Mouse (Mus musculus) hindbrain, embryonic 11.5 days (tissue): ENCODE results near the gene Clcnkb. TPM values are rescaled to one million over a fixed set of nuclear protein-coding genes. Genes with fewer than 3 reads are reported as not detected.

Source experiments
- ATAC-seq: fragments of 200-750 bp; cut with Nextera tagmentation; 2 replicates; pipeline ENCODE4 v1.8.0; 2017; ENCODE audit warnings: mild to moderate bottlenecking, moderate TSS enrichment, moderate library complexity; ENCODE audit not compliant: low FRiP score
- DNase-seq: peaks from one replicate; pipeline ENCODE4 v3.0.0-alpha.2; 2015; ENCODE audit warnings: low spot score
- H3K27ac ChIP-seq: fragments of 300-500 bp; sonication (generic); 2 replicates; pipeline ENCODE4 v1.5.1; 2014; ENCODE audit warnings: mild to moderate bottlenecking, low read depth, low read length
- H3K27me3 ChIP-seq: fragments of 300-500 bp; sonication (generic); 2 replicates; pipeline ENCODE4 v1.6.1; 2014; ENCODE audit warnings: mild to moderate bottlenecking, low read length, moderate library complexity, mixed read lengths; ENCODE audit not compliant: control insufficient read depth, insufficient read depth
- H3K36me3 ChIP-seq: fragments of 300-500 bp; sonication (generic); 2 replicates; pipeline ENCODE4 v1.6.1; 2014; ENCODE audit warnings: mild to moderate bottlenecking, low read length, moderate library complexity, mixed read lengths; ENCODE audit not compliant: control insufficient read depth, insufficient read depth
- H3K4me1 ChIP-seq: fragments of 300-500 bp; sonication (generic); replicated peaks from 2 replicates; pipeline ENCODE4 v1.6.1; 2014; ENCODE audit warnings: low read length, mixed read lengths; ENCODE audit not compliant: control insufficient read depth, insufficient read depth
- H3K4me2 ChIP-seq: fragments of 300-500 bp; sonication (generic); replicated peaks from 2 replicates; pipeline ENCODE4 v1.6.1; 2014; ENCODE audit warnings: mild to moderate bottlenecking, low read depth, low read length
- H3K4me3 ChIP-seq: fragments of 300-500 bp; sonication (generic); 2 replicates; pipeline ENCODE4 v1.5.1; 2014; ENCODE audit warnings: low read depth, low read length
- H3K9ac ChIP-seq: fragments of 300-500 bp; sonication (generic); 2 replicates; pipeline ENCODE4 v1.6.1; 2014; ENCODE audit warnings: low read depth, low read length
- H3K9me3 ChIP-seq: fragments of 300-500 bp; sonication (generic); 2 replicates; pipeline ENCODE4 v1.6.1; 2016; ENCODE audit warnings: low read length; ENCODE audit not compliant: control insufficient read depth
- WGBS: fragments of 180-500 bp; shearing (Covaris S2); extraction: QIAGEN DNeasy Blood & Tissue Kit; methylation state at CpG from one replicate; pipeline ENCODE4 v1.1.7; 2014; 5-methylcytosine and 5-hydroxymethylcytosine counted together
- polyA plus RNA-seq: library from polyadenylated mRNA; unstranded; fragments of >200 nt; fragmentation: Nextera tagmentation; extraction: Ambion mirVana; gene quantifications from 2 replicates; pipeline ENCODE4 v1.2.1, GENCODE M21; 2014

Clcnkb gene
- polyA plus RNA-seq, 1 experiment from 2014 or later = not detected

- no peaks in the 10 kb centered on the region for H3K9me3 ChIP-seq
- H3K36me3 ChIP-seq = peaks cover 4% of the 10 kb centered on the region; the same call in 1 of the 2 replicates
- 54% methylated on average over 11 of the region's 11 CpGs for WGBS
- H3K4me3 ChIP-seq = peak overlapping the region; percentile 78
- peak overlapping the region; percentile 36 for H3K4me2 ChIP-seq
- H3K4me1 ChIP-seq = peaks cover 4% of the 10 kb centered on the region
- H3K27ac ChIP-seq = no peak overlapping the region
- peak; percentile 2; the same call in 1 of the 2 replicates for ATAC-seq
- H3K27me3 ChIP-seq = no peaks in the 10 kb centered on the region
- H3K9ac ChIP-seq = peak overlapping the region; percentile 85; the same call in 1 of the 2 replicates
- DNase-seq = no peak
Measured at GRCm38 (mm10) chr4:141443641-141444429, 28.0 kb upstream of the Clcnkb start.

GRCm38 (mm10) chr4:141440877-141441276 is 25.1 kb upstream of the Clcnkb start:
- Histone ChIP-seq H3K9me3 (no peaks in the 10 kb centered on the region), H3K4me2 (no peak overlapping the region), H3K4me3 (no peak overlapping the region), H3K9ac (no peak overlapping the region), H3K36me3 (no peaks in the 10 kb centered on the region), H3K4me1 (peaks cover 4% of the 10 kb centered on the region), H3K27me3 (no peaks in the 10 kb centered on the region), H3K27ac (no peak overlapping the region)
- no peak for ATAC-seq
- no peak for DNase-seq

GRCm38 (mm10) chr4:141439083-141439803 is 23.4 kb upstream of the Clcnkb start:
- Histone ChIP-seq H3K4me1 (no peaks in the 10 kb centered on the region), H3K36me3 (no peaks in the 10 kb centered on the region), H3K4me3 (no peak overlapping the region), H3K4me2 (no peak overlapping the region), H3K9ac (no peak overlapping the region), H3K27ac (no peak overlapping the region), H3K27me3 (no peaks in the 10 kb centered on the region), H3K9me3 (no peaks in the 10 kb centered on the region)
- WGBS = 84% methylated on average over 12 of the region's 12 CpGs
- ATAC-seq (no peak), DNase-seq (no peak)

- no peak within 1 kb of the TSS for H3K9ac ChIP-seq
- no peaks in the 10 kb centered on the region for H3K36me3 ChIP-seq
- H3K9me3 ChIP-seq = no peaks in the 10 kb centered on the region
- no peaks in the 10 kb centered on the region for H3K27me3 ChIP-seq
- H3K4me1 ChIP-seq = no peaks in the 10 kb centered on the region
- no peak for ATAC-seq
- no peak within 1 kb of the TSS for H3K27ac ChIP-seq
- DNase-seq = no peak
- WGBS = 96% methylated on average over 1 of the region's 1 CpGs
- H3K4me2 ChIP-seq = no peak within 1 kb of the TSS
- no peak within 1 kb of the TSS for H3K4me3 ChIP-seq
Measured at GRCm38 (mm10) chr4:141435974-141436373, 20.2 kb upstream of the Clcnkb start, which contains the start of gene Srarp. Gene Srarp, minus strand, starts transcription at chr4:141436105.

- H3K4me2 ChIP-seq = no peak overlapping the region
- no peaks in the 10 kb centered on the region for H3K27me3 ChIP-seq
- no peaks in the 10 kb centered on the region for H3K4me1 ChIP-seq
- ATAC-seq (no peak), DNase-seq (no peak)
- H3K9me3 ChIP-seq = no peaks in the 10 kb centered on the region
- no peak overlapping the region for H3K4me3 ChIP-seq
- WGBS = 83% methylated on average over 18 of the region's 18 CpGs
- H3K9ac ChIP-seq = no peak overlapping the region
- H3K27ac ChIP-seq = no peak overlapping the region
- no peaks in the 10 kb centered on the region for H3K36me3 ChIP-seq
Measured at GRCm38 (mm10) chr4:141433191-141433590, 17.4 kb upstream of the Clcnkb start.

GRCm38 (mm10) chr4:141432666-141433065 is 16.9 kb upstream of the Clcnkb start:
- WGBS = 74% methylated on average over 14 of the region's 14 CpGs
- Histone ChIP-seq H3K4me3 (no peak overlapping the region), H3K9ac (no peak overlapping the region), H3K27ac (no peak overlapping the region), H3K36me3 (no peaks in the 10 kb centered on the region), H3K9me3 (no peaks in the 10 kb centered on the region), H3K4me1 (no peaks in the 10 kb centered on the region), H3K27me3 (no peaks in the 10 kb centered on the region), H3K4me2 (no peak overlapping the region)
- ATAC-seq (no peak), DNase-seq (no peak)

GRCm38 (mm10) chr4:141430997-141431396 is 15.2 kb upstream of the Clcnkb start:
- no peaks in the 10 kb centered on the region for H3K9me3 ChIP-seq
- DNase-seq (peak; percentile 78), ATAC-seq (no peak)
- 44% methylated on average over 9 of the region's 9 CpGs for WGBS
- no peak overlapping the region for H3K27ac ChIP-seq
- no peaks in the 10 kb centered on the region for H3K36me3 ChIP-seq
- H3K27me3 ChIP-seq = no peaks in the 10 kb centered on the region
- H3K4me3 ChIP-seq = no peak overlapping the region
- no peak overlapping the region for H3K9ac ChIP-seq
- no peaks in the 10 kb centered on the region for H3K4me1 ChIP-seq
- no peak overlapping the region for H3K4me2 ChIP-seq

GRCm38 (mm10) chr4:141429847-141430246 is 14.0 kb upstream of the Clcnkb start:
- WGBS = 53% methylated on average over 9 of the region's 9 CpGs
- Histone ChIP-seq H3K4me3 (no peak overlapping the region), H3K9ac (no peak overlapping the region), H3K4me1 (peaks cover 4% of the 10 kb centered on the region; the same call in 1 of the 2 replicates), H3K36me3 (no peaks in the 10 kb centered on the region), H3K27ac (no peak overlapping the region), H3K9me3 (no peaks in the 10 kb centered on the region), H3K4me2 (no peak overlapping the region), H3K27me3 (no peaks in the 10 kb centered on the region)
- ATAC-seq = no peak
- DNase-seq = peak; percentile 44
